Mouse (Mus musculus) myocyte (in vitro differentiated cells): ENCODE results near the gene Lingo2. TPM values are rescaled to one million over a fixed set of nuclear protein-coding genes. Genes with fewer than 3 reads are reported as not detected.

Source experiments
- H3K27me3 ChIP-seq: one replicate; pipeline ENCODE4 v1.6.1; 2011; ENCODE audit not compliant: control insufficient read depth, insufficient read depth, insufficient read length
- H3K36me3 ChIP-seq: one replicate; pipeline ENCODE4 v1.6.1; 2011; ENCODE audit not compliant: control insufficient read depth, insufficient read depth
- H3K4me2 ChIP-seq: one replicate; pipeline ENCODE4 v1.6.1; 2011; ENCODE audit warnings: low read depth, control low read depth
- H3K4me3 ChIP-seq: one replicate; pipeline ENCODE4 v1.5.1; 2011; ENCODE audit warnings: mild to moderate bottlenecking, control low read depth, moderate library complexity
- H3K79me2 ChIP-seq: one replicate; pipeline ENCODE4 v1.6.1; 2011; ENCODE audit not compliant: control insufficient read depth, insufficient read depth
- H3ac ChIP-seq: one replicate; pipeline ENCODE4 v1.6.1; 2011; ENCODE audit not compliant: control insufficient read depth, insufficient read length
- CEBPB ChIP-seq: IDR thresholded peaks from 2 replicates; pipeline ENCODE4 v1.6.1; 2011; ENCODE audit warnings: mild to moderate bottlenecking, moderate library complexity; ENCODE audit not compliant: poor library complexity, insufficient read depth, severe bottlenecking
- E2F4 ChIP-seq: IDR thresholded peaks from one replicate; pipeline ENCODE4 v1.6.1; 2011; ENCODE audit warnings: mild to moderate bottlenecking, control low read depth, moderate library complexity; ENCODE audit not compliant: insufficient read depth
- MAX ChIP-seq: IDR thresholded peaks from one replicate; pipeline ENCODE4 v1.6.1; 2011; ENCODE audit warnings: low read depth, mild to moderate bottlenecking, control low read depth
- MYOD1 ChIP-seq, 3 experiments: IDR thresholded peaks; one replicate each; pipeline ENCODE4 v1.6.1; 2011; ENCODE audit warnings: control low read depth in 2 of 3, low read depth in 2 of 3, mild to moderate bottlenecking in 2 of 3, moderate library complexity in 1 of 3; ENCODE audit not compliant: insufficient read length in 2 of 3, control insufficient read depth in 1 of 3
- MYOG ChIP-seq, 3 experiments: IDR thresholded peaks; one replicate each; pipeline ENCODE4 v1.6.1; 2011; ENCODE audit warnings: control low read depth in 2 of 3, low read depth in 2 of 3, mild to moderate bottlenecking in 2 of 3; ENCODE audit not compliant: insufficient read length in 2 of 3, control insufficient read depth in 1 of 3, insufficient read depth in 1 of 3
- POLR2A ChIP-seq: IDR thresholded peaks from one replicate; pipeline ENCODE4 v1.6.1; 2011; ENCODE audit warnings: low read depth, mild to moderate bottlenecking, control low read depth, moderate library complexity; ENCODE audit not compliant: insufficient read length
- POLR2AphosphoS2 ChIP-seq: IDR thresholded peaks from one replicate; pipeline ENCODE4 v1.6.1; 2011; ENCODE audit warnings: low read depth, control low read depth; ENCODE audit not compliant: insufficient read length
- REST ChIP-seq: IDR thresholded peaks from one replicate; pipeline ENCODE4 v1.6.1; 2011; ENCODE audit warnings: mild to moderate bottlenecking, control low read depth, moderate library complexity; ENCODE audit not compliant: insufficient read depth, insufficient read length
- SRF ChIP-seq: IDR thresholded peaks from one replicate; pipeline ENCODE4 v1.6.1; 2011; ENCODE audit warnings: low read depth; ENCODE audit not compliant: control insufficient read depth, insufficient read length
- TCF12 ChIP-seq: IDR thresholded peaks from one replicate; pipeline ENCODE4 v1.6.1; 2011; ENCODE audit warnings: mild to moderate bottlenecking, control low read depth; ENCODE audit not compliant: poor library complexity, insufficient read depth, severe bottlenecking
- TCF3 ChIP-seq: IDR thresholded peaks from one replicate; pipeline ENCODE4 v1.6.1; 2011; ENCODE audit warnings: low read depth, control low read depth; ENCODE audit not compliant: insufficient read length
- USF1 ChIP-seq: IDR thresholded peaks from one replicate; pipeline ENCODE4 v1.6.1; 2011; ENCODE audit warnings: low read depth, mild to moderate bottlenecking, control low read depth, moderate library complexity
- polyA plus RNA-seq: library from polyadenylated mRNA; unstranded; fragments of >200 nt; fragmentation: generic; extraction: Trizol; gene quantifications from one replicate; pipeline ENCODE4 v1.2.1, GENCODE M21; 2012; ENCODE audit warnings: missing spikeins

Lingo2 gene
- polyA plus RNA-seq, 1 experiment = 0.13 TPM

GRCm38 (mm10) chr4:35897769-35898564 lies 1053.6 kb downstream of the Lingo2 start:
- no peaks in the 10 kb centered on the region for H3K79me2 ChIP-seq

GRCm38 (mm10) chr4:35885591-35886542 lies 1065.7 kb downstream of the Lingo2 start:
- TF ChIP-seq TCF3 (no peak), USF1 (no peak), MAX (no peak), CEBPB (no peak), MYOD1 (IDR thresholded peaks at IDR 0.05; ENCODE audit: control insufficient read depth in 1 of 3, insufficient read length in 2 of 3, low read depth in 2 of 3) (no peak), POLR2A (no peak), SRF (no peak), REST (no peak), E2F4 (no peak), POLR2AphosphoS2 (no peak), MYOG (IDR thresholded peaks at IDR 0.05; ENCODE audit: control insufficient read depth in 1 of 3, insufficient read depth in 1 of 3, insufficient read length in 2 of 3, low read depth in 2 of 3) (no peak), TCF12 (no peak)
- H3K36me3 ChIP-seq = no peaks in the 10 kb centered on the region
- no peaks in the 10 kb centered on the region for H3K27me3 ChIP-seq
- H3ac ChIP-seq = no peak overlapping the region
- H3K4me3 ChIP-seq = no peak overlapping the region
- H3K4me2 ChIP-seq = no peak overlapping the region
- no peaks in the 10 kb centered on the region for H3K79me2 ChIP-seq

More at GRCm38 (mm10) chr4:35897769-35898564, 1053.6 kb downstream of the Lingo2 start:
- Histone ChIP-seq H3K27me3 (no peaks in the 10 kb centered on the region), H3ac (no peak overlapping the region), H3K4me3 (no peak overlapping the region), H3K36me3 (no peaks in the 10 kb centered on the region), H3K4me2 (no peak overlapping the region)
- no peak for TF ChIP-seq TCF3
- no peak for TF ChIP-seq POLR2A
- no peak for TF ChIP-seq MYOG (IDR thresholded peaks at IDR 0.05; ENCODE audit: control insufficient read depth in 1 of 3, insufficient read depth in 1 of 3, insufficient read length in 2 of 3, low read depth in 2 of 3)
- TF ChIP-seq E2F4 = no peak
- TF ChIP-seq REST = no peak
- no peak for TF ChIP-seq TCF12
- TF ChIP-seq SRF = no peak
- no peak for TF ChIP-seq MYOD1 (IDR thresholded peaks at IDR 0.05; ENCODE audit: control insufficient read depth in 1 of 3, insufficient read length in 2 of 3, low read depth in 2 of 3)
- no peak for TF ChIP-seq USF1
- no peak for TF ChIP-seq MAX
- TF ChIP-seq POLR2AphosphoS2 = no peak
- TF ChIP-seq CEBPB = no peak

- Histone ChIP-seq H3ac (no peak overlapping the region), H3K4me2 (no peak overlapping the region), H3K36me3 (no peaks in the 10 kb centered on the region), H3K4me3 (no peak overlapping the region), H3K79me2 (no peaks in the 10 kb centered on the region), H3K27me3 (no peaks in the 10 kb centered on the region)
- TF ChIP-seq TCF12 = no peak
- no peak for TF ChIP-seq POLR2A
- no peak for TF ChIP-seq MAX
- TF ChIP-seq E2F4 = no peak
- TF ChIP-seq REST = peak; percentile 64
- no peak for TF ChIP-seq SRF
These were observed 1066.5 kb downstream of the Lingo2 start for GRCm38 (mm10) chr4:35884946-35885460.

GRCm38 (mm10) chr4:35846518-35846917 lies 1105.0 kb downstream of the Lingo2 start:
- Histone ChIP-seq H3K27me3 (no peaks in the 10 kb centered on the region), H3ac (no peak overlapping the region), H3K36me3 (no peaks in the 10 kb centered on the region), H3K4me3 (no peak overlapping the region), H3K4me2 (no peak overlapping the region), H3K79me2 (no peaks in the 10 kb centered on the region)
- no peak for TF ChIP-seq MYOD1 (IDR thresholded peaks at IDR 0.05; ENCODE audit: control insufficient read depth in 1 of 3, insufficient read length in 2 of 3, low read depth in 2 of 3)
- no peak for TF ChIP-seq CEBPB
- TF ChIP-seq POLR2AphosphoS2 = no peak
- TF ChIP-seq SRF = no peak
- TF ChIP-seq POLR2A = no peak
- no peak for TF ChIP-seq REST
- no peak for TF ChIP-seq TCF12
- no peak for TF ChIP-seq USF1
- no peak for TF ChIP-seq MAX
- no peak for TF ChIP-seq TCF3
- no peak for TF ChIP-seq MYOG (IDR thresholded peaks at IDR 0.05; ENCODE audit: control insufficient read depth in 1 of 3, insufficient read depth in 1 of 3, insufficient read length in 2 of 3, low read depth in 2 of 3)
- no peak for TF ChIP-seq E2F4
